Mouse (Mus musculus) lung, embryonic 14.5 days (tissue): ENCODE results near the gene Zfp819. TPM values are rescaled to one million over a fixed set of nuclear protein-coding genes. Genes with fewer than 3 reads are reported as not detected.
"Not testable (repeated sequence)": the region's sequence is repeated elsewhere in the genome, so short reads cannot be mapped to it uniquely, and the experiment has no call there.

Source experiments
- ATAC-seq: fragments of 200-750 bp; cut with Nextera tagmentation; 2 replicates; pipeline ENCODE4 v1.8.0; 2017; ENCODE audit warnings: mild to moderate bottlenecking, moderate TSS enrichment, moderate library complexity; ENCODE audit not compliant: insufficient read depth
- DNase-seq: peaks from one replicate; pipeline ENCODE4 v3.0.0-alpha.2; 2015
- H3K27ac ChIP-seq: fragments of 300-500 bp; sonication (generic); 2 replicates; pipeline ENCODE4 v1.5.1; 2014; ENCODE audit warnings: low read depth, mild to moderate bottlenecking, moderate library complexity
- H3K27me3 ChIP-seq: fragments of 300-500 bp; sonication (generic); 2 replicates; pipeline ENCODE4 v1.6.1; 2014; ENCODE audit warnings: low read length, control low read depth; ENCODE audit not compliant: insufficient read depth
- H3K36me3 ChIP-seq: fragments of 300-500 bp; sonication (generic); 2 replicates; pipeline ENCODE4 v1.6.1; 2014; ENCODE audit warnings: control low read depth; ENCODE audit not compliant: insufficient read depth
- H3K4me1 ChIP-seq: fragments of 300-500 bp; sonication (generic); 2 replicates; pipeline ENCODE4 v1.6.1; 2014; ENCODE audit warnings: antibody characterized with exemption, control low read depth; ENCODE audit not compliant: insufficient read depth
- H3K4me2 ChIP-seq: fragments of 300-500 bp; sonication (generic); 2 replicates; pipeline ENCODE4 v1.6.1; 2014; ENCODE audit warnings: mild to moderate bottlenecking
- H3K4me3 ChIP-seq: fragments of 300-500 bp; sonication (generic); 2 replicates; pipeline ENCODE4 v1.5.1; 2014; ENCODE audit warnings: low read depth, low read length
- H3K9ac ChIP-seq: fragments of 300-500 bp; sonication (generic); 2 replicates; pipeline ENCODE4 v1.6.1; 2014
- H3K9me3 ChIP-seq: fragments of 300-500 bp; sonication (generic); 2 replicates; pipeline ENCODE4 v1.6.1; 2016; ENCODE audit warnings: low read depth, low read length, control low read depth
- CTCF ChIP-seq: IDR thresholded peaks from 2 replicates; pipeline ENCODE4 v1.5.1; 2016; ENCODE audit warnings: antibody characterized with exemption, low read depth
- WGBS: fragments of 180-500 bp; shearing (Covaris S2); extraction: QIAGEN DNeasy Blood & Tissue Kit; methylation state at CpG from one replicate; pipeline ENCODE4 v1.1.7; 2014; 5-methylcytosine and 5-hydroxymethylcytosine counted together
- polyA plus RNA-seq: library from polyadenylated mRNA; unstranded; fragments of >200 nt; fragmentation: Nextera tagmentation; extraction: Ambion mirVana; gene quantifications from 2 replicates; pipeline ENCODE4 v1.2.1, GENCODE M21; 2014

The Zfp819 gene
- polyA plus RNA-seq, 1 experiment from 2014 or later, result 0.33 TPM

GRCm38 (mm10) chr7:43643046-43643652 is 36.2 kb downstream of the Zfp819 start:
- 66% methylated on average over 17 of the region's 17 CpGs for WGBS

GRCm38 (mm10) chr7:43652683-43653082 is 45.7 kb downstream of the Zfp819 start:
- Histone ChIP-seq H3K9me3 (no peaks in the 10 kb centered on the region; the same call in 1 of the 2 replicates), H3K4me2 (no peak overlapping the region), H3K9ac (no peak overlapping the region), H3K36me3 (no peaks in the 10 kb centered on the region), H3K27ac (no peak overlapping the region), H3K27me3 (no peaks in the 10 kb centered on the region), H3K4me3 (no peak overlapping the region), H3K4me1 (no peaks in the 10 kb centered on the region)
- DNase-seq, result no peak
- no peak for ATAC-seq
- WGBS, result 85% methylated on average over 6 of the region's 6 CpGs
- TF ChIP-seq CTCF, result no peak

More at GRCm38 (mm10) chr7:43643046-43643652, 36.2 kb downstream of the Zfp819 start:
- Histone ChIP-seq H3K27me3 (no peaks in the 10 kb centered on the region), H3K4me1 (no peaks in the 10 kb centered on the region), H3K9me3 (no peaks in the 10 kb centered on the region), H3K9ac (no peak overlapping the region), H3K4me3 (no peak overlapping the region), H3K27ac (no peak overlapping the region), H3K4me2 (no peak overlapping the region), H3K36me3 (no peaks in the 10 kb centered on the region)
- DNase-seq, result no peak
- no peak for TF ChIP-seq CTCF
- ATAC-seq, result no peak

DNA sequence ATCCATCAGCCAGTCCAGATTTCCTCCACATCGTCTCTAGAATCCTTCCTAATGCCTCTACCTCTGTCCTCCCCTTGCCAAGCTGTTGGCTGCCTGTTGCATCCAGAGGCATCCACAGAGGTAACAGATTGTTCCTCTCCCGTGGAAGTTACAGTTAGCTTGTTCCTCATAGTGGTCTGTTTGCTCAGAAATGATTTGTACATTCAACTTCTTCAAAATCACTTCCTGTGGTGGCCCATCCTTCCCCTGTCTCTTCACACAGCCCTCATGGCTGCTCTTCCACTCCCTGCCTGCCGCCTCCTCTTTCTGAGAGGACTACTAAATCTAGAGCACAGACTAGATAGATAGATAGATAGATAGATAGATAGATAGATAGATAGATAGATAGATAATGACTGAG is 47.5 kb downstream of the Zfp819 start:
- WGBS, result 68% methylated on average over 3 of the region's 3 CpGs

DNA sequence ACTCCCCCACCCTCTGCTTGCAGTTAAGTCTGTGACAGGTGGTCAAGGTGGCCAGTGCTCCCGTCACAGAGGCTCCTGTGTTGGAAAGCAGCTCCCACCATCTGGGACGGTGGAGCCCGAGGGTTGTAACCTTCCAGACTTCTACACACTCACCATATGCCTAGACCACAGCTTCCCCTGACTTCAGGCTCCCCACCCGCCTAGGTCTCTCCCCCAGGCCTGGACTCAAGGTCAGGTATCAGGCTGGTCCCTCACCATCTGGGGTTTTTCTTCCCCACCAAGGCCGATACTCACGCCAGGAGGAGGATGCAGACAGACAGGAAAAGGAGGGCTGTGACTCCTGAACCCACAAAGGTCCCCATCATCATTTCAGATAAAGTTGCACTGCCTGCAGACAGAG is 49.3 kb downstream of the Zfp819 start:
- no peak for TF ChIP-seq CTCF
- Histone ChIP-seq H3K4me2 (no peak overlapping the region), H3K9me3 (no peaks in the 10 kb centered on the region; the same call in 1 of the 2 replicates), H3K27me3 (no peaks in the 10 kb centered on the region), H3K27ac (no peak overlapping the region), H3K4me3 (no peak overlapping the region), H3K4me1 (no peaks in the 10 kb centered on the region), H3K36me3 (no peaks in the 10 kb centered on the region), H3K9ac (no peak overlapping the region)
- 60% methylated on average over 6 of the region's 6 CpGs for WGBS
- no peak for DNase-seq
- ATAC-seq, result no peak

More for the DNA sequence above, 47.5 kb downstream of the Zfp819 start:
- H3K9me3 ChIP-seq, result no peaks in the 10 kb centered on the region; the same call in 1 of the 2 replicates
- H3K4me3 ChIP-seq, result no peak overlapping the region
- no peaks in the 10 kb centered on the region for H3K27me3 ChIP-seq
- no peaks in the 10 kb centered on the region for H3K36me3 ChIP-seq
- H3K9ac ChIP-seq, result no peak overlapping the region
- TF ChIP-seq CTCF, result no peak
- ATAC-seq, result no peak
- H3K27ac ChIP-seq, result no peak overlapping the region
- no peaks in the 10 kb centered on the region for H3K4me1 ChIP-seq
- no peak overlapping the region for H3K4me2 ChIP-seq
- DNase-seq, result no peak

DNA sequence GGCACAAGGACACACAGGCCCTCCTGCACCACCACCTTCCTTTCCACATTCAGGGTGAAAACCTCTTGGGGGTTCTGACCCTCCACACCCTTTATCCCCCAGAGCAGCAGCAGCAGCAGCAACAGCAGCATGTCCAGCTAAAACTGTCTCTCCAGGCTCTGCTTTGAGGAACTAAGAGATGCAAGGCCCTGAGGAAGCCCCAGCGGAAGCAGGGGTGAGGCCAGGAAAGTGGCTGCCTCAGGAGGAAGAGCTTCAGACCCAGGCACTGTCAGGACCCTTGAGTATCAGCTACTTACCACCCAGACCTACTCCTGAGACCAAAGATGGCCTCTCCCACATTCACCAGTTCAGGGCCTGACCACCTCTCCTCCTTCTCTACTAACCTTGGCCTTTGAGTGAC is 53.0 kb downstream of the Zfp819 start, which contains the start of gene Siglece:
Gene Siglece (minus strand): TSS at position 160 of the 400 bp plus-strand sequence.
- Histone ChIP-seq H3K4me1 (no peaks in the 10 kb centered on the region), H3K9me3 (no peaks in the 10 kb centered on the region), H3K27ac (no peak within 1 kb of the TSS), H3K4me2 (no peak within 1 kb of the TSS), H3K4me3 (no peak within 1 kb of the TSS), H3K9ac (no peak within 1 kb of the TSS), H3K27me3 (no peaks in the 10 kb centered on the region), H3K36me3 (no peaks in the 10 kb centered on the region)
- ATAC-seq, result no peak
- no peak for DNase-seq
- 80% methylated on average over 1 of the region's 1 CpGs for WGBS
- TF ChIP-seq CTCF, result no peak

DNA sequence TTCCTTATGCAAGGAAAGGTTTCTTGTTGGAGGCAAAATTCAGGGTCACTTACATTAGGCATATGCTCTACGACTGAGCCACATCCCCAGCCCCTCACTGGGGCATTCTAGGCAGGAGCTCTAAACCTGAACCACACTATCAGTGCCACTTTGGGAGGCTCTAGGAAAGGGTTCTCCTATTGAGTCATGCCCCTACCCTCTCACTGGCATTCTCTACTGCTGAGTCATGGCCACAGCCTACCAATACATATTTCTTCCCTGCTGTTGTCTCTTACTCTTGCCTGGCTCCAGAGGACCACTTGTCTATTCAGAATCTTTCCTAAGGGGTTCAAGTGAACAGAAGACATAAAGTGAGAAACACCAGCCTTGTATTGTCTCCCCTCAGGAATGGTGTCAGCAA is 55.8 kb downstream of the Zfp819 start:
- WGBS, result 77% methylated on average over 1 of the region's 1 CpGs
- H3K9me3 ChIP-seq, result no peaks in the 10 kb centered on the region
- no peak overlapping the region for H3K27ac ChIP-seq
- no peaks in the 10 kb centered on the region for H3K27me3 ChIP-seq
- no peak overlapping the region for H3K4me3 ChIP-seq
- no peaks in the 10 kb centered on the region for H3K4me1 ChIP-seq
- TF ChIP-seq CTCF, result no peak
- no peak for DNase-seq
- no peaks in the 10 kb centered on the region for H3K36me3 ChIP-seq
- ATAC-seq, result no peak
- no peak overlapping the region for H3K4me2 ChIP-seq
- H3K9ac ChIP-seq, result no peak overlapping the region

- H3K4me3 ChIP-seq, H3K27me3 ChIP-seq, H3K9ac ChIP-seq, H3K9me3 ChIP-seq, H3K4me1 ChIP-seq, H3K27ac ChIP-seq, H3K36me3 ChIP-seq, H3K4me2 ChIP-seq, ATAC-seq, DNase-seq: not testable (repeated sequence)
- 80% methylated on average over 4 of the region's 4 CpGs for WGBS
These were observed 60.3 kb downstream of the Zfp819 start for GRCm38 (mm10) chr7:43667221-43667620.

Other genes starting within 250 kb of the Zfp819 start
- gene Siglecg, start 199.0 kb upstream of the Zfp819 start, polyA plus RNA-seq, result 0.37 and 0.60 TPM in 2 replicates
- not detected in 2 replicates for gene Lim2, start 179.5 kb upstream of the Zfp819 start, polyA plus RNA-seq
- gene Nkg7, start 170.1 kb upstream of the Zfp819 start, polyA plus RNA-seq, result 0.58 and 1.3 TPM in 2 replicates
- not detected in 2 replicates for gene Cldnd2, start 166.4 kb upstream of the Zfp819 start, polyA plus RNA-seq
- gene Etfb, start 163.1 kb upstream of the Zfp819 start, polyA plus RNA-seq, result 306 and 314 TPM in 2 replicates
- gene Gm45233, start 163.0 kb upstream of the Zfp819 start, polyA plus RNA-seq, result 0.37 TPM in 1 of 2 replicates, not detected in the other
- 2.1 and 2.4 TPM in 2 replicates for gene Vsig10l, start 144.0 kb upstream of the Zfp819 start, polyA plus RNA-seq
- gene Iglon5, start 117.1 kb upstream of the Zfp819 start, polyA plus RNA-seq, result 0.38 TPM in 2 replicates
- not detected in 2 replicates for gene 4931406B18Rik, start 101.2 kb upstream of the Zfp819 start, polyA plus RNA-seq
- 1.8 and 2.0 TPM in 2 replicates for gene Cd33, start 62.7 kb upstream of the Zfp819 start, polyA plus RNA-seq
- 4.9 and 5.3 TPM in 2 replicates for gene Zfp658, start 44.9 kb upstream of the Zfp819 start, polyA plus RNA-seq
- gene Zfp719, start 27.6 kb upstream of the Zfp819 start, polyA plus RNA-seq, result 14.6 and 15.1 TPM in 2 replicates
- not detected in 2 replicates for gene Ceacam18, start 27.5 kb downstream of the Zfp819 start, polyA plus RNA-seq
- 0.62 and 1.1 TPM in 2 replicates for gene Siglece, start 53.0 kb downstream of the Zfp819 start, polyA plus RNA-seq
- gene Ctu1, start 64.8 kb downstream of the Zfp819 start, polyA plus RNA-seq, result 10.8 TPM in 2 replicates
- gene Klk14, start 83.2 kb downstream of the Zfp819 start, polyA plus RNA-seq, result not detected in 2 replicates
- 1.3 and 1.7 TPM in 2 replicates for gene Klk13, start 105.4 kb downstream of the Zfp819 start, polyA plus RNA-seq
- gene Klk12, start 161.7 kb downstream of the Zfp819 start, polyA plus RNA-seq, result not detected in 2 replicates
- gene Klk11, start 167.4 kb downstream of the Zfp819 start, polyA plus RNA-seq, result not detected in 2 replicates
- 0.70 and 0.81 TPM in 2 replicates for gene Klk10, start 173.9 kb downstream of the Zfp819 start, polyA plus RNA-seq
- gene Klk9, start 184.7 kb downstream of the Zfp819 start, polyA plus RNA-seq, result 0.20 TPM in 1 of 2 replicates, not detected in the other
- 21.0 and 26.2 TPM in 2 replicates for gene Klk8, start 190.4 kb downstream of the Zfp819 start, polyA plus RNA-seq
- 0.09 TPM in 1 of 2 replicates, not detected in the other for gene Klk7, start 204.1 kb downstream of the Zfp819 start, polyA plus RNA-seq
- gene Klk6, start 217.3 kb downstream of the Zfp819 start, polyA plus RNA-seq, result not detected in 2 replicates
- not detected in 2 replicates for gene Klk5, start 234.8 kb downstream of the Zfp819 start, polyA plus RNA-seq